Mouse (Mus musculus) left cerebral cortex, postnatal 10 days (tissue): Measurements from ENCODE around the gene Slc25a40. TPM values are rescaled to one million over a fixed set of nuclear protein-coding genes. Genes with fewer than 3 reads are reported as not detected.

Source experiments
- DNase-seq, 2 experiments: peaks; one replicate each; pipeline ENCODE4 v3.0.0; 2021 to 2022; ENCODE audit warnings: low spot score in 2 of 2, mixed read lengths in 1 of 2; ENCODE audit errors: extremely low spot score in 1 of 2
- intact Hi-C: fragments of 180-260 bp; cut with DNase I; formaldehyde crosslinking; loops from one replicate; pipeline ENCODE4 v1.15.1; 2025
- total RNA-seq, 2 experiments: library from RNA; stranded (reverse); gene quantifications; 2 replicates each; pipeline ENCODE4 v1.2.3; 2021

Slc25a40 gene
- total RNA-seq = 10 to 100 TPM; 12.0 to 12.2 TPM

GRCm38 (mm10) chr5:8422157-8422931, at the start of gene Slc25a40, which contains the start of gene Dbf4:
TSS of gene Slc25a40 (plus strand) at chr5:8422850.
TSS of gene Dbf4 (minus strand) at chr5:8422716.
- intact Hi-C loops = no loop called here
- DNase-seq = peak; percentile 84 to 95

- intact Hi-C loops = no loop called here
- DNase-seq = no peak
Measured at GRCm38 (mm10) chr5:8373415-8373814, 49.2 kb upstream of the Slc25a40 start.

DNA sequence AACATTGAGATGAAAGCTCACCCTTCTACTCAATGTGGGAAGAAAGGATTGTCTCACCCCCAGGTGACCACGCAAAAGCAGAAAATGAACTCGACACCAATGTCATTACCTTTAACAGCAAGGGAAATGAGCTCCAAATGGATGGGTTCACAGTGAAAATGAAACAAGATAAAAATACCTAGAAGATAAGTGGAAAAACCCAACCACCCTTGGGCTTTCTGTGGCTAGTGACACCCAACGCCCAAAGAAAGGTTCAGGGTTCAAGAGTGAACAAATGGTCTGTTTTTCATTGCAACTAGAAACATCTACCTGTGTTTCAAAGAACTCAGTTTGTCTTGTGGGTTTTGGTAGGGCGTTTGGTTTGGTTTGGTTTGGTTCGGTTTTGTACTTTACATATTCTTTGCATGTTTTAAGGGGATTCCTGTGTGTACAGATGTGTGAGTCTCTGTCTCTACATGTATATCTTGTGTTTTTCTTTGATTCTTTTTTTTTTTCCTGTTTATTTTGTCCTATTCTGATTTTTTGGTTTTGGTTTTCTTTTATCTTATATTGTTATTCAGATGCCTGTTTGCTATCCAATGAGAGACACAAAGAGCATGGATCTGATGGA, 48.2 kb upstream of the Slc25a40 start:
- intact Hi-C loops = no loop called here
- no peak for DNase-seq

GRCm38 (mm10) chr5:8393891-8394583, 28.6 kb upstream of the Slc25a40 start:
- DNase-seq = no peak
- intact Hi-C loops = no loop called here

GRCm38 (mm10) chr5:8397587-8398249, 24.9 kb upstream of the Slc25a40 start:
- DNase-seq = no peak
- intact Hi-C loops = no loop called here

- intact Hi-C loops = no loop called here
- DNase-seq = no peak
Measured at GRCm38 (mm10) chr5:8408746-8409145, 13.9 kb upstream of the Slc25a40 start.

- intact Hi-C loops = no loop called here
Measured at GRCm38 (mm10) chr5:8416683-8417413, 5.8 kb upstream of the Slc25a40 start.

DNA sequence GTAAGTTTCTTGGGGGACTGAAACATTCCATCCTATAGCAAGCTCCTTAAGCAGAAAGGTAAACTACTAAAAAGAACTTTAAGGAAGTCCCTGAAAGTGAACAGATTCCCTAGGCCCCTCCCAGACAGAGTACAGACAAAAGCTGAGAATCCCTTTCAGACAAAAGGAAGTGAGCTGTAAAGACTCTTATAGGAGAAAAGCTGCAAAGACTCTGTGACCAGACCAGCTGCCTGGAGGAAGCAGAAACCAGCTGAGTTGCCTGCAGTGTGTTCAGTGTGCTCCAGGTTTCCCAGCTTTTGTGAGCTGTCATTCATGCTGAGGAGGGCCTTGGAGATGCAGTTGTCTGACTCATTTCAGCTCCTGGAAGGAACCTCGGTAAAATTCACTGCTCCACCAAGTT, 5.2 kb upstream of the Slc25a40 start:
- intact Hi-C loops = no loop called here
- no peak for DNase-seq

More at GRCm38 (mm10) chr5:8416683-8417413, 5.8 kb upstream of the Slc25a40 start:
- no peak for DNase-seq

DNA sequence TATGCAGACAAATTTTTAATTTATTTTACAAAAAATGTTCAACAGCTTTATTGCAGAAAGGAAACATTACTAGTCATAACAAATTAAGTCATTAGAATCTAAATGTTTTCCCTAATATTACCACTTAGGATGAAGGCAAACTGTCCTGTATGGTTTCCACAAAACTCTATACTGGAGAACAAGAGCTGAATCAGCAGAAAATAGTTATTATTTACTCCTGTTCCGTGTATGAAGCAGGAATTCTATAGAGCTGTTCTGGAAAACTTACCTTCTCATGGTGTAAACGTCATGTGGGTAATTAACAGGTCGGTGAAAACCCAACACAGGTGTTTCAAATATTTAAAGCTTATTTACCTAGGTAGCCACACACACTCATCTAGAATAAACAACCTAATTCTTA, 1.2 kb upstream of the Slc25a40 start:
- DNase-seq = no peak
- intact Hi-C loops = no loop called here

DNA sequence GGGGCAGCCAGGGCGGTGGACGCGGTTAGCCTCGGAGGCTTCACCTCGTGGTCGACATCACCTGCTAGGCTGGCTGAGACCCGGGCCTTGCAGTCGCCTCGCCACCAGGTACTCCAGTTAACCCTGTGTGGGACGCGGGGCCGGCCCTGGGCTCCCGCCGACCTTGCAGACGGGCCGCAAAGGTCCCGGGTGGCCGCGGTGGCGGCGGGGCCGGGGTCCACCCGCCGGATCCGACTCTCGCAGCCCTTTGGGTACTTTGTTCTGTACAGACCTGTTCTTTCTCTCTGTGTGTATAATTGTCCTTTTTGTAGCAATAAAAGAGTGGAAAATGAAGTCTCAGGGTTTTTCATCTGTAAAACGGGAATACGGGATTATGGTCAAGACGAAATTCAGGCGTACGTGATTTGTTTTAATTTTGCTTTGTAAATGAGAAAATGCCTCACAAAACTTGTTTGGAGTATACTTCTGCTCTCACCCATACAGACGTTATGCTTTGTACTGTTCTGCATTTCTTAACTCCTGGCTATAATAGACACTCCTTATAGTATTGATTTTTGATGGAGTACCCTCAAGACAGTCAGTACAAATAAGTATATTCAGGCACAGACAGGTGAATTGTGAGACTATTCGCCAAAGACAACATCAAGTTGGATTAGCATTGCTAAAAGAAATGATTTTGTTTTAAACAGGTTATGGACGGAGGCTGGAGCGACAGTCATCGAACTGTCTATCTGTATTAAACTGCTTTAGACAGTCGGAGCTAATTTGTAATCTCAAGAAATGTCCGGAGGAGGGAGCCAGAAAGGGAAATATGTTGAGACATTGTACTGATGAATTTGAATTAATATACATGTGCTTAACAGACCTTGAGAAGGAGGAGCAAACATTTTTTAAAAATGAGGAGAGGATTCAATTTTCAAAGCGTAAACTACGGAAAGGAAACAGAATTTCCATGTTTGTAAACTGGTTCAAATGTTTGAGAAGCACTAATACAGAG, 580 bp downstream of the Slc25a40 start:
- intact Hi-C loops = no loop called here
- DNase-seq = no peak

- intact Hi-C loops = no loop called here
- no peak for DNase-seq
Measured at GRCm38 (mm10) chr5:8424116-8424515, 1.5 kb downstream of the Slc25a40 start.

GRCm38 (mm10) chr5:8425899-8426298, 3.2 kb downstream of the Slc25a40 start:
- intact Hi-C loops = no loop called here
- DNase-seq = no peak

- DNase-seq = no peak
- intact Hi-C loops = no loop called here
Measured at GRCm38 (mm10) chr5:8437481-8438156, 15.0 kb downstream of the Slc25a40 start.

- DNase-seq = no peak
- intact Hi-C loops = no loop called here
Measured at GRCm38 (mm10) chr5:8439095-8439494, 16.4 kb downstream of the Slc25a40 start.

DNA sequence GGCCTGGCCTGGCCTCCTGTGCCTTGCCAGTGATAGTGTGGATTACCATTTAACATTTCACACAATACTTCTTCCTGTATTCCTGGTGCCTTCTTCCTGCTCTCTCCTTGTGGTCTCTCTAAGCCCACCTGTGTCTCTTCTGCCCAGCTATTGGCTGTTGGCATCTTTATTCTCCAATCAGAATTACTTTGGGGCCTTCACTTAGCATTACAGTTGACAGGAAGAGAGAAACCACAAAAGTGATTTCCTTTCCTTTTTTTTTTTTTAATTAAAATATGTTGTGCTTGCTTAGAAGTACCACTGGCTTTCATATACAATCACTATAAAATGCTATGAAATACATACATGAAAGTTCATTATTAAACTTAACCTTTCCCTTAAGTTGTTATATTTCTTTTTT, 32.9 kb downstream of the Slc25a40 start:
- no peak for DNase-seq
- intact Hi-C loops = no loop called here

DNA sequence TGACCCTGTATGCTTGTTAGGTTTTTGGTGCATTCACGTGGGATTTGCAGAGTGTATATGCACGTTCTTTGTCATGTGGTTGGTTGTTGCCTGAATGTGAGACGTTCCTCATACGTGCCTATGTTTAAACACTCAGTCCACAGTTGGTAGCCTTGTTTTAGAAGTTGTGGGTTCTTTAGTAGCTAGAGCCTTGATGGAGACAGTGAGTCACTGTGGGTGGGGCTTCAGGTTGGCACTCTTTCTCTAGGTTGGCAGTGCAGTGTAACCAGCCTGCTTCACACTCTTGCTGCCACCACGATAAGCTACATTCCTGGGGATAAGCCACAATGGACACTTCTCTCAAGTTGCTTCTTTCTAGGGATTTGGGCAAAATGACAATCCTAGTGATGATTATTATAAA, 33.9 kb downstream of the Slc25a40 start:
- DNase-seq = no peak
- intact Hi-C loops = no loop called here
